In the genomic region with DNA sequence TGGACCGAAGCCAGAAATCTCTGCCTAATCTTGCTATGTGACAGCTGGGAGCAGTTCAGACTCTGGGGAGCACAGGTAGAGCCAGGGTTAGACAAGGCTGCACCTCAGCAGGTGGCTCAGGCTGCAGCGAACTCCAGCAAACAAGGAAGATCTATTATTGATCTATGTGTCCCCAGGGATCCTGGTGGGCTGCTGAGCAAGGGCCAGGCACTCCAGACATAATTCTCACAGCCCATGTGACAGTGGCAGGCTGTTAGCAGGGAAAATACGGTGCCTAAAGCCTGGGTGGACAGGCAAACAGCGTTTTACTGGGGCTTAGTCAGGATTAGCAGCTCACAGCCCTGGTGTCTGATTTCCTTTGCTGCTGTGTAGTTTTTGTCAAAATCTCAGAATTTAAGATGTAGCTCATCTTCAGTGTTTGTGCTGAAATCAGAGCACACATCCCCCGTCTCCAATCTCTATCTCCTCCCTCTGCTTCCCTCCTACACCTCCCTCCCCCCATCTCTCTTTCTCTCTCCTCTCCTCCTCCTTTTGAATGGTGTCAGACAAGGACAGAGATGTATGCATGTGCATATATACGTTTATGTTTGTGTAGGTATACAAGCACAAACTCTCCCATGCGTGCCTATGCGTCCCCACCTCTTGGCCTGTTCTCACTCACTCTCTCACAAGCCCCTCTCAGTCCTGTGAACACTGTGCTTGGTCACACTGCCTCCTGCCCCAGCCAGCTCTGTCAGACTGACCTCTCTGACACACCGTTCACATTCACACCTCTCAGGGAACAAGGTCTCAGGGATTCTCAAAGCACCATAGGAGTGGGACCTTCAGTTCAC, we compare ENCODE assay signal across 10 mouse cellular contexts. TPM values are rescaled to one million over a fixed set of nuclear protein-coding genes. Genes with fewer than 3 reads are reported as not detected.
DNase-seq lines count a peak whose midpoint lies in the region; ATAC-seq and TF ChIP-seq lines count a peak whose summit lies in the region.
"Had no signal": no experiment of that assay in that cellular context is flagged by ENCODE, and none has a peak within 500 bp of the region (broad histone marks: within the 10 kb centered on the region; RNA-seq: fewer than 3 reads in every experiment).

No protein-coding gene starts in this region.

- no peak for TF ChIP-seq POLR2A in heart, adult 2 months (IDR thresholded peaks at IDR 0.05; ENCODE audit: insufficient read depth, low read depth, low read length)

- no peaks in the 10 kb centered on the region for H3K79me2 ChIP-seq in heart, adult 2 months (replicated peaks; ENCODE audit: control insufficient read depth, insufficient read depth, low read length)

- intact Hi-C loops in heart, adult 2 months (cut with DNase I) = no loop called here

- no peak overlapping the region for H3K4me2 ChIP-seq in heart, embryonic 15.5 days

- H3K36me3 ChIP-seq in heart, embryonic 15.5 days = no peaks in the 10 kb centered on the region
- no peaks in the 10 kb centered on the region for H3K36me3 ChIP-seq in heart, adult 2 months (ENCODE audit: control insufficient read depth, insufficient read depth, low read length)
- H3K36me3 ChIP-seq: G1E had no signal

- no peak overlapping the region for H3K9ac ChIP-seq in heart, embryonic 15.5 days
- H3K9ac ChIP-seq in heart, adult 2 months (ENCODE audit: low read depth, low read length) = no peak overlapping the region

- DNase-seq in heart, adult 2 months = no peak
- DNase-seq in right cerebral cortex, adult 18-20 months = peak; percentile 25
- no peak for DNase-seq in right cerebral cortex, postnatal 14 days
- peak; percentile 70 for DNase-seq in mesoderm, embryonic 11.5 days (ENCODE audit: low read depth, low spot score)
- DNase-seq in urinary bladder, adult 18-20 months (ENCODE audit: low spot score in 2 of 2) = no peak
- no peak for DNase-seq in layer of hippocampus, postnatal 10 days (ENCODE audit: low spot score in 2 of 2)
- DNase-seq: lung, postnatal 36 days had no signal

- peak overlapping the region; percentile 25 for H3K27ac ChIP-seq in heart, embryonic 15.5 days
- no peak overlapping the region for H3K27ac ChIP-seq in heart, adult 2 months

- H3K27me3 ChIP-seq in heart, embryonic 15.5 days = no peaks in the 10 kb centered on the region
- H3K27me3 ChIP-seq in heart, adult 2 months (ENCODE audit: control insufficient read depth, insufficient read depth, low read length) = no peaks in the 10 kb centered on the region

- TF ChIP-seq EP300 in heart, adult 2 months (IDR thresholded peaks at IDR 0.05; ENCODE audit: insufficient read depth, low read depth, low read length) = no peak

- ATAC-seq in heart, embryonic 15.5 days (replicated peaks; ENCODE audit: insufficient number of reproducible peaks, insufficient read depth, low FRiP score, low read depth) = no peak

- peaks cover 19% of the 10 kb centered on the region for H3K4me1 ChIP-seq in heart, embryonic 15.5 days (replicated peaks)
- peaks cover 3% of the 10 kb centered on the region; the same call in 1 of the 2 replicates for H3K4me1 ChIP-seq in heart, adult 2 months (ENCODE audit: control insufficient read depth, insufficient read depth, low read length)

- H3K9me3 ChIP-seq in heart, embryonic 15.5 days (replicated peaks) = no peaks in the 10 kb centered on the region
- H3K9me3 ChIP-seq: G1E had no signal

- no peak overlapping the region for H3K4me3 ChIP-seq in heart, embryonic 15.5 days
- no peak overlapping the region for H3K4me3 ChIP-seq in heart, adult 2 months

- WGBS in heart, embryonic 15.5 days = 31% methylated on average over 9 of the region's 9 CpGs
- 53% methylated on average over 9 of the region's 9 CpGs for WGBS in heart, adult 2 months

- no peak for TF ChIP-seq CTCF in heart, adult 2 months (IDR thresholded peaks at IDR 0.05)

RNA-seq across cellular contexts. Expression of a gene that starts 52.8 kb away (rescaled TPM):
- 27.3 and 30.0 TPM in 2 replicates for polyA plus RNA-seq in heart, embryonic 15.5 days (2015; fragmentation: Nextera tagmentation; extraction: Ambion mirVana)
- 1,000 to 10,000 TPM in 1 of 2 experiments, 100 to 1,000 TPM in 1; 877 to 1,020 TPM for total RNA-seq in heart, adult 2 months (2021)
- 127 and 264 TPM in 2 replicates for polyA plus RNA-seq in heart, adult 2 months (2012; rRNA removed)
- 100 to 1,000 TPM; 112 to 140 TPM for total RNA-seq in layer of hippocampus, postnatal 10 days (2021)
- total RNA-seq: common myeloid progenitor, adult 5-6 weeks had no signal
- polyA plus RNA-seq: G1E had no signal

Comparison
In these comparisons a context has a peak if more than half of its experiments do, and no peak if none do; other contexts are left out.
1. DNase-seq: peak in right cerebral cortex, adult 18-20 months (single experiment) and mesoderm, embryonic 11.5 days (single experiment); none in heart, adult 2 months (0 of 2), right cerebral cortex, postnatal 14 days (single experiment), urinary bladder, adult 18-20 months (0 of 2) and layer of hippocampus, postnatal 10 days (0 of 2).
2. RNA of a gene that starts 52.8 kb away (total RNA-seq): 877 to 1,020 TPM in heart, adult 2 months; 112 to 140 TPM in layer of hippocampus, postnatal 10 days; every median in the first group is over 4 times any median in the second.